Mouse (Mus musculus) midbrain, embryonic 10.5 days (tissue): ENCODE results near the gene Mrpl28. TPM values are rescaled to one million over a fixed set of nuclear protein-coding genes. Genes with fewer than 3 reads are reported as not detected.
"Not testable (repeated sequence)": the region's sequence is repeated elsewhere in the genome, so short reads cannot be mapped to it uniquely, and the experiment has no call there.

Experiments used
- DNase-seq: peaks from one replicate; pipeline ENCODE4 v3.0.0-alpha.2; 2017; ENCODE audit warnings: low spot score
- H3K27ac ChIP-seq: fragments of 300-500 bp; sonication (generic); replicated peaks from 2 replicates; pipeline ENCODE4 v1.5.1; 2016; ENCODE audit warnings: mild to moderate bottlenecking
- H3K27me3 ChIP-seq: fragments of 300-500 bp; sonication (generic); 2 replicates; pipeline ENCODE4 v1.6.1; 2016; ENCODE audit warnings: low read depth, mild to moderate bottlenecking; ENCODE audit not compliant: poor library complexity, severe bottlenecking
- H3K36me3 ChIP-seq: fragments of 300-500 bp; sonication (generic); 2 replicates; pipeline ENCODE4 v1.6.1; 2016; ENCODE audit warnings: mild to moderate bottlenecking, moderate library complexity
- H3K4me1 ChIP-seq: fragments of 300-500 bp; sonication (generic); 2 replicates; pipeline ENCODE4 v1.6.1; 2016
- H3K4me3 ChIP-seq: fragments of 300-500 bp; sonication (generic); 2 replicates; pipeline ENCODE4 v1.5.1; 2016; ENCODE audit warnings: mild to moderate bottlenecking, moderate library complexity
- H3K9me3 ChIP-seq: fragments of 300-500 bp; sonication (generic); replicated peaks from 2 replicates; pipeline ENCODE4 v1.6.1; 2016; ENCODE audit warnings: mild to moderate bottlenecking
- WGBS: fragments of 180-500 bp; shearing (Covaris S2); methylation state at CpG from one replicate; pipeline ENCODE4 v1.1.7; 2016; 5-methylcytosine and 5-hydroxymethylcytosine counted together
- polyA plus RNA-seq: library from polyadenylated mRNA; unstranded; fragments of >200 nt; fragmentation: Nextera tagmentation; extraction: Ambion mirVana; gene quantifications from 2 replicates; pipeline ENCODE4 v1.2.1, GENCODE M21; 2016

Gene Mrpl28
- polyA plus RNA-seq, 1 experiment from 2014 or later: 332 TPM

DNA sequence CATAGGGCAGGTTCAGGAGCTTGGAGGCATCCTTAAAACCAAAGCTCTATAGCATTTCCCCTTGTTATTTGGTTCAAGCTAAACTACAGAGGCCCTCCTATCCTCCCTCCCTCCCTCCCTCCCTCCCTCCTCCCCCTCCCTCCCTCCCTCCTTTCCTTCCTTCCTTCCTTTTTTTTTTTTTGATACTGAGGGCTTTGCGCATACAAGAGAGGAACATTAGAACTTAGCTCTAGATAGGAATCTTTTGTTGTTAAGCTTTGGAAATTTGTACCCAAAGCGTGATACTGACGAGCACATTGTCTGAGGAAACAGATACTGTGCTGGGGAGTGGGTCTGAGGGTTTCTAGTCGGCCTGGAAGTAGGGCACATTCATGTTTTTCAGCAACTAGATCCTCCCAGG is 17.7 kb upstream of the Mrpl28 start:
- Histone ChIP-seq H3K27ac (no peak overlapping the region), H3K36me3 (no peaks in the 10 kb centered on the region), H3K27me3 (peaks cover 10% of the 10 kb centered on the region), H3K4me3 (no peak overlapping the region), H3K9me3 (no peaks in the 10 kb centered on the region), H3K4me1 (peaks cover 10% of the 10 kb centered on the region)
- DNase-seq: no peak
- WGBS: 72% methylated on average over 3 of the region's 4 CpGs

- no peaks in the 10 kb centered on the region for H3K36me3 ChIP-seq
- WGBS: 19% methylated on average over 4 of the region's 4 CpGs
- H3K27ac ChIP-seq: no peak overlapping the region
- peaks cover 32% of the 10 kb centered on the region for H3K4me1 ChIP-seq
- DNase-seq: no peak
- H3K27me3 ChIP-seq: peaks cover 55% of the 10 kb centered on the region
- H3K9me3 ChIP-seq: no peaks in the 10 kb centered on the region
- no peak overlapping the region for H3K4me3 ChIP-seq
Observed at GRCm38 (mm10) chr17:26110156-26110555, 13.1 kb upstream of the Mrpl28 start.

DNA sequence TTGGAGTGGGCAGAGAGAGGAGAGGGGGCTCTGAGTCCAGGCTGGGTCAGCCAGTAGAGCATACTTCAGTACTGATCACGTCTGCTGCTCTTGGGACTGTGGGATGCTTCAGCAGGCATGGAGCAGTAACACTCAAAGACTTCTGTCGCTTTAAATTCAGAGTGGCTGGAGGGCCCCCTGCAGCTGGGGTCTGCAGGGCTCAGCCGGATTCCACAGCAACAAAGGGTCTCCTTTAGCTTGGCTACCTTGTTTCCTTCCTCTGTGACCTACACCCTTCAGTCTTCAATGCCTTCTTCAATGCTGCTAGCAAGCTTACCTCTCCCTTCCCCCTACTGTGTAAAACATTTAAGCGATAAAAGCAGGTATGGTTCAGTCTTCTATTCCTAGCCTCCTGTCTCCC is 12.3 kb upstream of the Mrpl28 start:
- H3K27ac ChIP-seq: peak overlapping the region; percentile 69
- H3K9me3 ChIP-seq: no peaks in the 10 kb centered on the region
- 0% methylated on average over 4 of the region's 4 CpGs for WGBS
- 0 out of 2 replicates have a peak overlapping the region, but pooled peaks have one; percentile 0 for H3K4me3 ChIP-seq
- no peaks in the 10 kb centered on the region for H3K36me3 ChIP-seq
- H3K27me3 ChIP-seq: peaks cover 64% of the 10 kb centered on the region
- peaks cover 32% of the 10 kb centered on the region for H3K4me1 ChIP-seq
- no peak for DNase-seq

DNA sequence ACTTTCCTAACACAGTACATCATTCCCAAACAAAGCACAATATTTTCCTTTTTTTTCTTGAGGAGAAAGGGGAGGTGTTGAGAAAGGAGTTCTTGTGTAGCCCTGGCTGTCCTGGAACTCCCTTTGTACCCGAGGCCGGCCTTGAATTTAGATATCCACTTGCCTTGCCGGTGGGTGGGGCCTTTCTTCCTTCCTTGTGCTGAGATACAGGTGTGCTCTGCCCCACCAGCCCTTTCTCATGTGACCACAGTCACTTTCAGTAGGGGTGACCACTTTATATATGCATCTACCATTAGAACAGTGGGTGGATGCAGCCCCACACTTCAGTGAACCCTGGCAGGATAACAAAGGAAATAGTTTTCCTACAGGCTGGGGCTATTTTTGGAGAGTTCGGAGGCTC is 11.6 kb upstream of the Mrpl28 start:
- Histone ChIP-seq H3K27ac (no peak overlapping the region), H3K27me3 (peaks cover 71% of the 10 kb centered on the region), H3K4me3 (no peak overlapping the region), H3K9me3 (no peaks in the 10 kb centered on the region), H3K36me3 (no peaks in the 10 kb centered on the region), H3K4me1 (peaks cover 32% of the 10 kb centered on the region)
- no peak for DNase-seq
- 22% methylated on average over 4 of the region's 4 CpGs for WGBS

DNA sequence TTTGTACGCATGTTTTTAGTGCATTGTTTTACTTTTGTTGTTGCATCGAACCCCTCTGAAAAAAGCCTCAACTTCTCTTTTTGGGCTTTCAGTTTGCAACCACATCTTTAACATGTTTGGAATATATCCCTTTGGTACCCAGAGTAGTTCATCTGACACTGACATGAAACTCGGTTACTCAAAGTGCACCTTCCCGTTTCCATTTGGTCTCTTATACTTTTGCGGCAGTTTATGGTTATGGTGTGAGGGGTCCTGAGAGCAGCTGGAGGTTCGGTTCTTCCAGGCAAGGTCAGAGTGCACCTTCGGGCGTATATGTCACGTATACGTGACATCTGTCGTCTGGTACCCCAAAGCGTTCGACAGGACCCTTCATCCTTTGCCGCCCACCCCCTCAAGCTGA is 10.5 kb upstream of the Mrpl28 start:
- peak overlapping the region; percentile 83; the same call in 1 of the 2 replicates for H3K27ac ChIP-seq
- H3K4me3 ChIP-seq: peak overlapping the region; percentile 85
- H3K4me1 ChIP-seq: peaks cover 32% of the 10 kb centered on the region
- H3K9me3 ChIP-seq: no peaks in the 10 kb centered on the region
- H3K27me3 ChIP-seq: peaks cover 81% of the 10 kb centered on the region
- 19% methylated on average over 14 of the region's 14 CpGs for WGBS
- no peaks in the 10 kb centered on the region for H3K36me3 ChIP-seq
- DNase-seq: no peak

DNA sequence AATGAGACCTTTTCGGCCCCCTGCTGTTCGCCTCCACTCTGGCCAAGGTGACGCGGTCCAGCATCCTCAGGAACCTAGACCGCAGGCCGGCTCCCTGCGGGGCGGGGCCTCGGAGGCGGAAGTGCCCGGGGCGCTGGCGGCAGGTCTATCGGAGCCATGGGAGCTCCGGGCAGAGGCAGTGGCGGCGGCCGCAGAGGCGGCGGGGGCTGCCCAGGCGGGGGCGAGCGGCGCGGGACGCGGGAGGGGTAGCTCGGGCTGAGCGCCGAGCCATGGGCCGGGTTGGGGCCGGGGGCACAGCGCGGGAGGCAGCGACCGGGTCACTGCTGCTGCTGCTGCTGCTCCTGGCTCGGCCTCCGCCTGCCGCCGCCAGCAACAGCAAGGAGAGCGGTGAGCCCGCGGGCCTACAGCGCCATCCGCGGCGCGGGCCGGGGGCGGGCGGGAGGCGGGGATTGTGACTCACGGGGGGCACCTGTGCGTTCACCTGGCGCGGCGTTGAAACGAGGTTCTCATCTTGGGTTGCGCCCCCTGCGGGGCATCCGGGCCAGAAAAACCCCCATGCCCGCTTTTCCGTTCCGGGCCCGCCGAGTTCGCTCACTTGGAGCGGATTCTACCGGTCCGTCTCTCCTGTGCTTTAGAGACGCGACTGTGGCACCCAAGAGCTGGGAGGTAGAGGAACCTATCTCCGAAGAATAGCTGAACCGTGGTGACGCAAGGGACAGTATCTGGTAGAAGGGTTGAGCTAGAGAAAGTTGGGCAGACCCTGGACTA is 9.9 kb upstream of the Mrpl28 start, which contains the start of gene Tmem8:
Tmem8 (plus strand) TSS at position 119 of the 768 bp plus-strand sequence.
- H3K4me3 ChIP-seq: peak within 1 kb of the TSS; percentile 85
- no peaks in the 10 kb centered on the region for H3K36me3 ChIP-seq
- H3K4me1 ChIP-seq: peaks cover 32% of the 10 kb centered on the region
- peaks cover 88% of the 10 kb centered on the region for H3K27me3 ChIP-seq
- peak within 1 kb of the TSS; percentile 83 for H3K27ac ChIP-seq
- H3K9me3 ChIP-seq: no peaks in the 10 kb centered on the region
- under 1% methylated on average over 74 of the region's 75 CpGs for WGBS
- peak; percentile 72 for DNase-seq

- no peak for DNase-seq
- no peaks in the 10 kb centered on the region for H3K9me3 ChIP-seq
- no peak overlapping the region for H3K27ac ChIP-seq
- peaks cover 32% of the 10 kb centered on the region for H3K4me1 ChIP-seq
- peak overlapping the region; percentile 85 for H3K4me3 ChIP-seq
- 9% methylated on average over 8 of the region's 8 CpGs for WGBS
- no peaks in the 10 kb centered on the region for H3K36me3 ChIP-seq
- peaks cover 93% of the 10 kb centered on the region for H3K27me3 ChIP-seq
Observed at GRCm38 (mm10) chr17:26114061-26114460, 9.2 kb upstream of the Mrpl28 start.

DNA sequence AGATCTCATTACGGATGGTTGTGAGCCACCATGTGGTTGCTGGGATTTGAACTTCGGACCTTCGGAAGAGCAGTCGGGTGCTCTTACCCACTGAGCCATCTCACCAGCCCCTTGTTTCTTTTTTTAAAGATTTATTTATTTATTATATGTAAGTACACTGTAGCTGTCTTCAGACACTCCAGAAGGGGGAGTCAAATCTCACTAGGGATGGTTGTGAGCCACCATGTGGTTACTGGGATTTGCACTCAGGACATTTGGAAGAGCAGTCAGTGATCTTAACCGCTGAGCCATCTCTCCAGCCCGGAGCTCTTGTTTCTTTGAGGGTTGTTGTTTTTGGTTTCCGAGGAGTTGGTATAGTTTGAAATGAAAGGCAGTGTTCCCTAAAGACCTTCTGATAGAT is 8.8 kb upstream of the Mrpl28 start:
- peaks cover 32% of the 10 kb centered on the region for H3K4me1 ChIP-seq
- H3K27ac ChIP-seq, DNase-seq, H3K9me3 ChIP-seq, H3K4me3 ChIP-seq, H3K36me3 ChIP-seq: not testable (repeated sequence)
- WGBS: 67% methylated on average over 7 of the region's 7 CpGs
- H3K27me3 ChIP-seq: peaks cover 96% of the 10 kb centered on the region

GRCm38 (mm10) chr17:26115205-26115898 is 7.9 kb upstream of the Mrpl28 start:
- H3K4me1 ChIP-seq: peaks cover 33% of the 10 kb centered on the region
- peaks cover 99% of the 10 kb centered on the region for H3K27me3 ChIP-seq
- no peak overlapping the region for H3K27ac ChIP-seq
- no peak for DNase-seq
- H3K4me3 ChIP-seq: 0 out of 2 replicates have a peak overlapping the region, but pooled peaks have one; percentile 2
- 89% methylated on average over 7 of the region's 7 CpGs for WGBS
- no peaks in the 10 kb centered on the region for H3K9me3 ChIP-seq
- no peaks in the 10 kb centered on the region for H3K36me3 ChIP-seq

- WGBS: 57% methylated on average over 3 of the region's 3 CpGs
- no peak for DNase-seq
- H3K27me3 ChIP-seq: peaks cover 99% of the 10 kb centered on the region
Observed at GRCm38 (mm10) chr17:26115956-26116487, 7.3 kb upstream of the Mrpl28 start.

DNA sequence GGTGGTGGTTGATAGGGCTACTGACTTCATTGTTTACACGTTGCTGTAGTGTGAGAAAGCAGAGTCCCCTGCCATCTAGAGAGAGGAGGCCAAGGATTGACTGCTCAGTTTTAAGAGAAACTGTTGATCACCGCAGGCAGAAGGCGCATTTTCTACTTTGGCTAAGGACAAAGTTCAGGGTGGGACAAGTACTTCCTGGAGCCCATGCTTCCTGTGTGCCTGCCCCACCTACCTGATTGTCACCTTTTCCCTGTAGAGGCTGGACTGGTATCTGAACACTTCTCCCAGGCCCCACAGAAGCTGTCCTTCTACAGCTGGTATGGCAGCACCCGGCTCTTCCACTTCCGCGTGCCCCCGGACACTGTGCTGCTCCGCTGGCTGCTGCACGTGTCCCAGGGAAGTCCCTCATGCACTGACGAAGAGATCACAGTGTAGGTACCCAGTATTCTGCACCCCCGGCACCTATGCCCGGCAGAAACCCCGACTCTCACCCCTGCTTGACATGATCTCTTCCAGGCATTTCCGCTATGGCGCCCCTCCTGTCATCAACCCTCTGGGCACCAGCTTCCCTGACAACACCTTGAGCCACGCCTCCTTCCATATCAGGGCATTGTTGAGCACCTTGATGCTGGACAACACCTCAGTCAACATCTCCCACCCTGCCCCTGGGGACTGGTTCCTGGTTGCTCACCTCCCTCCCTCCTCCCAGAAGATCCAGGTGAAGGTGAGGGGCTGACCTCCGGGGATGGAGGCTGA is 6.6 kb upstream of the Mrpl28 start:
- no peak for DNase-seq
- H3K4me1 ChIP-seq: peaks cover 23% of the 10 kb centered on the region
- H3K36me3 ChIP-seq: no peaks in the 10 kb centered on the region
- H3K4me3 ChIP-seq: no peak overlapping the region
- no peak overlapping the region for H3K27ac ChIP-seq
- WGBS: 88% methylated on average over 17 of the region's 17 CpGs
- H3K27me3 ChIP-seq: peaks cover 97% of the 10 kb centered on the region
- H3K9me3 ChIP-seq: no peaks in the 10 kb centered on the region

More at GRCm38 (mm10) chr17:26115956-26116487, 7.3 kb upstream of the Mrpl28 start:
- no peak overlapping the region for H3K4me3 ChIP-seq
- H3K4me1 ChIP-seq: peaks cover 30% of the 10 kb centered on the region
- H3K27ac ChIP-seq: no peak overlapping the region
- H3K36me3 ChIP-seq: no peaks in the 10 kb centered on the region
- H3K9me3 ChIP-seq: no peaks in the 10 kb centered on the region
